Mouse (Mus musculus) kidney, adult 9 months (tissue): Measurements from ENCODE around the gene Phka2.
A peak's percentile ranks its signal among the peaks of the same experiment; 100 is the strongest.

Source experiments
- DNase-seq: peaks from one replicate; pipeline ENCODE4 v3.0.0; 2022

Gene Phka2

DNA sequence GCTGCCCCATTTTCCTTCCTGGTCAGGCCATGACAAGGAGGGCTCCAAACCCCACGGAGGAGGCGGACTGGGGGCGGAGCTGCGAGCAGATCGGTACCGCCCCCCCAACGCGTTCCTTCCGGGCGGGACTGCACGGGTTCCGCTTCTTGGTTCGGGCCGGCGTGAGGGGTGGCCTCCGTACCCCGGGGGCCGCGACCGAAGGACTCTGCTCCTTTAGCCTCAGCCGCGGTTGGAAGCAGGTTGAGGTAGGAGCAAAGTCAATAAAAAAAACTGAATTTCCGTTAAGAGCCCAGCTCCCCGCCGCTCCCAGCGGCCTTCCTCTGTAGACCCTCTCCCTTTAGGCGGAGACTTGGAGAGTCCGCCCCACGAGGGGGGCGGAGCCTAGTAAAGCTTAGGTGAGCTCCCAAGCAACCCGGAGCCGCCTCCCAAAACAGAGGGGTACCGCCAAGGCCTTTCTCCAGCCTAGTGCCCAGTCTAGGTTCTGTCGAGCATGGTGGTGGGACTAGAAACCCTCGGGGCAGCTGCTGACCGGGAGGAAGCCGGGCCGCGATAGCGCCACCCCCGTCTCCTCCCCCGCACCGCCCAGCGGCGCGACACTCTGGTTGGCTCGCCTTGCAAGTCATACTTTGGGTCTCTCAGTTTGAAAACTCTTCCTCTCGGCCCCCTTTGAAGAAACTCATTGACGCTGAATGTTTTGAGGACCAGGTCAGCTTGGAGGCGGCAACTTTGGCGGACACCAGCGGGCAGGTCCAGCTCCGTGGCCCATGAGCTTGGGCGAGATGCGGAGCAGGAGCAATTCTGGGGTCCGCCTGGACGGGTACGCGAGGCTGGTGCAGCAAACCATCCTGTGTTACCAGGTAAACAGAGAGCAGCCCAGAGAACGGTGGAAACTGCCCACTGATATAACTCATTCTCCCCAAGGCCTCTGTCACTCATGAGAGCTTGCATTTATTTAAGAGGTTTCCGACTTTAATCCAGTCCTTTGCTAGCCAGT lies at the start of gene Phka2:
Gene Phka2, plus strand, starts transcription at position 119 of the 994 bp plus-strand sequence.
- peak; percentile 87 for DNase-seq

DNA sequence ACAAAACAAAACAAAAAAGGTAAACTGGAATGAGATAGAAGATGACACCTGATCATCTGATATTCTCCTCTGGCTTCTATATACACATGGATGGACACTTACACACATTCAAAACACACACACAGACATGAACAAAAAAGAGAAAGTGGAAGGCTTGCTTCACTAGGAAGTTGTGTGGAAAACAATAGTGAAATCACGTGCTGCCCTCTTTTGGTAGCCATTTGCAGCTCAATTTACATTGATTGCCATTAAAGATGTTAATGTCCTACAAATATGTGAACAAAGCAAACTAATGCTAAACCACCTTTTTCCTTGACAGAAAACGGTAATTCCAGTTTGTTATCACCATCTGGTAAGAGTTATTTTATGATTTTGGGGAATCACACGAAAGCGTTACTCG lies 46.3 kb upstream of the Phka2 start:
- DNase-seq = peak; percentile 13

DNA sequence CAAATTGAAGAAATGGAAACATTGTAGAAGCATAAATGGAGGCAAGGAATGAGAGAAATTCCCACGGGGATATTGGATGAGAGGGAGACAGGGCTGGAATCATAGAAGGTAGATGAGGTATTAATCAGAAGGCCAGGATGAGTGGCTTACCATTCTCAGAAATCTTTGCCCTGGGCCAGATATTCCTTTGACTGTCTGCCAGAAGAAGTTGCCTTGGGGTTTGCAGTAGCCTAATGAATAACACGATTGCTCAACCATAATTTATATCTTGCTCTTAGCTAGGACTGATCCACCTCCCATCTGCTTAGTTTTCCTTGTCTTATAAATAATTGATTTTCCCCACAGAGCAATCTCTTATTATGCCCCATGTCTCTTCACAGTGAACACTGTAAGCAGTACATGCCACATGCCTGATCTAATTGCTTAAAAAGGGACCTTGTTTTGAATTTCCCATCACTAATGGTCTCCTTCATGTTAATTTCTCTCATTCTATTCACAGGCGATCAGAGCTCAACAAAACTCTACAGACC lies 30.6 kb upstream of the Phka2 start:
- DNase-seq = peak; percentile 21

DNA sequence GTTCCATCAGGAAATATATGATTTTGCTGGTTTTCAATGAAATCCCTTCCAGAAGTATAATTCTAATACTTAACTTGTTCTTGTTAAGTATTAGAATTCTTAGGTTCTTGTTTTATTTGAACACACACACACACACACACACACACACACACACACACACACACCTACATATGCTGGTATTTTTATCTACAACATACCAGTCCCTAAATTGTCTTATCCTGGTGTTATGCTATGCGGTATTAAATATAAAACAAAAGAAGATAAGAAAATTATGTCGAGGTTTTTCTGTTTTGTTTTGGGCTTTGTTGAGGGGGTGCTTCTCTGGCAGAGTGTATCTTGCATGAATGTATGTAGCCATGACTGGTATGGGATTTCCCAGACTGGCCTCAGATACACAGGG lies 12.2 kb upstream of the Phka2 start:
- no peak for DNase-seq

DNA sequence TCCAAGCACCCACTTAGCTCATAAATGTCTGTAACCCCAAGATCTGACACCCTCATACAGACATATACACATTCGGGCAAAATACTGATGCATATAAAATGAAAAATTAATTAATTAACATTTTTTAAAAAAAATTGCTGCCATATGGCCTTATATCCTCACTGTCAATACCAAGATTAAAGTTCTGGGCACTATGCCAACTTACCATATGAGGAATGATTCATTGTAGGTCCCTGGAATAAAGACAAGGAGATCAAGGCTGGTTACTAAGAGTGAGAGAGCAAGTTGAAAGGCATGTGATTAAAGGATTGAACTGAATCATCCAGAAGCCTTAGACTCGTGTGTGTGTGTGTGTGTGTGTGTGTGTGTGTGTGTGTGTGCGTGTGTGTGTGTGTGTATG lies 7.6 kb upstream of the Phka2 start:
- no peak for DNase-seq

DNA sequence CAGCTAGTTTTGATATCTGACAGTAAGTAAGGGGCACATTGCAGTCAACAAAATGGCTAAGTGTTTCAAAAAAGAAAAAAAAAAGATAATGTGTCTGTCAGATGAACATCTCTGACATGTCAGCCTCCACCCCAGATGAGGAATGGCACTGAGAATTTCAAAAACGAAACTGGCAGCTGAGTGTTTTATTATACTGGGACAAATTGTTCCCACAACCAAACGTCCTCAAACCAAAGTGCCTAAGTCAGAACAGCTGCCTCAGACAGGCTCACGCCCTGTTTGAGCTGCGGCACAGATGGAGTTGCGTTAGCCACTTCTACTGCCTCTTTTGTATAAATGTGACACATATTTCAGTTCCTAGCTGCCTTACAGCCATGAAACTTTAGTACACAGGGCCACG lies 7.0 kb upstream of the Phka2 start:
- no peak for DNase-seq

DNA sequence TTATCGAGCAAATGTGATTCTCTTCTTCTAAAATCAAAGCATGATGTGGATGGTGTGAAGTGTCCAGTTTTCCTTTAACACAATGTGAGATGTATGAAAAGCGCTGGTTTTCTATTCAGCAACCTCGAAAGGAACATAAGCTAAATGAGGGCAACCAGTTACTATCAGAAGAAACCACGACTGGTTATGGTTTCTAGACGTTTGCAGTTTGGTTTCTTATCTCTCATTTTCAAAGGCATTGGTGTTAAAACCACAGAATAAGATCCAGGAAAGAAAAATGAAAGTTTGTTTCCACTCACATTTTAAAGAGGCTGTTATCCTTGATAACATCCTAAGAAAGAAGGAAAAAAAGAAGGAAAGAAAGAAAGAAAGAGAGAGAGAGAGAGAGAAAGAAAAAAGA lies 5.5 kb upstream of the Phka2 start:
- DNase-seq = no peak

DNA sequence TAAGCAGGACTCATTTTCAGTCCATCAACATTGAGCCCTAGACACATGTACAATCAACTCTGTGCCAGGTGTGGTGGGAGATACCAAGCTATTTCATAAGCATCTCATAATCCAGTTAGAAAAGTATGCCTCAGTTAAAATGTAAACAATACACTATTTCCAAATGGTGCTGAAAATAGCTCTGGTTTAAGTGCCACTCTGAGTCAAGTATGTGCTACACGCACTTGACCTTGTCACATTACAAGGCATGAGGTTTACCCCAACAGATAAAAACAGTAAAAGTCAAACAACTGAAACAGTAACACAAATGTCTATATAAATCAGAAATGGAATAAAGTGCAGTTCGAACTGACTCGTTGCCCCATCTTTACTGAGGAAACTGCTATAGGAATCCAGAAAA lies 871 bp upstream of the Phka2 start:
- DNase-seq = no peak

DNA sequence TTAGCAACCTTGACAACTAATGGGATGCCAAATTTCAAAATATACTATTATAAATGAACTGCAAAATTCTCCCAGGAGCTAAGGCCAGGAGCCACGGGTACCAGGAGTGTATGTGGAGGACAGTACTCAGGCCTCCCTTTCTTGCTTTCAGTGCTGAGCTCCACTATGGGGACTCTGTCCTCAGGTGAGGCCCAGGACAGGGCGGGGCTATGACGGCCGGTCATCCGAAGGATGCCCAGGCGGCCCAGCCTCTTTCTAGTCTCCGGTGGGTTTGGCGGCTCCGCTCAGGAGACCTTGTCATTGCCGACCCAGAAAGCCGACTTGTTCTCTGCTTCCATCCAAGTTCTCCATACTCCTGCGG lies 299 bp upstream of the Phka2 start:
- DNase-seq = no peak

DNA sequence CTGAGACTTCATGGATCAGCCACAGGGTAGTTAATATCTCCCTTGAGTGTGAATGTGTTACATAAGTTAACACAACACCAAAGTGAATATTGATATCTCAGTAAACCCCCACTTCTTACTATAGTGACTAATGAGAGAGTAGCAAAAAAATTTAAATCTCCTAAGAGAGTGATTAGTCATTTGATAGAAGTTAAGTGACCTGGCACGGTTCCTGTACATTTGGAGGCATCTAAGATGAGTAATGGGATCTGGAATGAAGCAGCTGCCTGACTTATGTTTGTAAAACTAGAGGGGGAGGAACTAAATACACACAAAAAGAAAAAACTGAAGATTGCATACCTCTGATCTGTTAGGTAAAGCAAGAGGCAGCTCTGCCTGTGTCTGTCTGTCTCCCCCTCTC lies 7.1 kb downstream of the Phka2 start:
- no peak for DNase-seq

DNA sequence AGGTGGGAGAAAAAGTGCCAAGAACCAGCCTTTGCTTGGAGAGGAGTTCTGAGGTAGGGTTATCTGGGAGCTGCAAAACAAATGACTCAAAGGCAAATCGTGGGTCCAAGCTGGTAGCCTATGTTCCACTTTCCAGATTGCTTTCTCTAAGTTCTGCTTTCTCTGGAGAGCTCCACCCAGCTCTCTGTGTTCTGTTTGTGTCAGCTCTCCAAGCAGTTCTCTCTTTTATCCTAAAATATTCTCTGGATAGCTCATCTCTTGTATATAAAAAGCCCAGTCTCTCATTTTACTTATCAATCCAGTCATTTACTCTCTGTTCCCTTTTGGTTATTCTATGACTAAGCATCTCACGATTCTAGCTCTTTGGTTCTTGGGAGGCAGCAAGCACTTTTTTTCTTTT lies 8.2 kb downstream of the Phka2 start:
- DNase-seq = no peak

DNA sequence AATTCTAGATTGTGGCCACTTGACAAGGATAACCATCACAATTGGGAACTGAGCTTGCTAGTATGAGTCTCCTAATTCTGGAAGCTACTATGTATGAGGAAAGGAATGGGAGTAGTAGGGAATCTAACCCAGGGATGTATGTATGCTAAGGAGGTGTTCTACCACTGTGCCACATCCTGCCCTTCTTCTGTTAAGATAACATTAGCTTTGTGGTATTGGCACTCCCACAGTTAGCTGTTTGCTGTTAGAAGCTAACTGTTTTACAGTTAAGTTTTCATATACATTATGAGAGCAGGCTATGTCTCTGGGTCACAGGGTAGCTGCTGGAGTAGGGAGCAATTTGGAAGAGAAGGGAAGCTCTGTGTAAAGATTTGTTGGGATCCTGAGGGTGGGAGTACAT lies 14.1 kb downstream of the Phka2 start:
- DNase-seq = no peak

DNA sequence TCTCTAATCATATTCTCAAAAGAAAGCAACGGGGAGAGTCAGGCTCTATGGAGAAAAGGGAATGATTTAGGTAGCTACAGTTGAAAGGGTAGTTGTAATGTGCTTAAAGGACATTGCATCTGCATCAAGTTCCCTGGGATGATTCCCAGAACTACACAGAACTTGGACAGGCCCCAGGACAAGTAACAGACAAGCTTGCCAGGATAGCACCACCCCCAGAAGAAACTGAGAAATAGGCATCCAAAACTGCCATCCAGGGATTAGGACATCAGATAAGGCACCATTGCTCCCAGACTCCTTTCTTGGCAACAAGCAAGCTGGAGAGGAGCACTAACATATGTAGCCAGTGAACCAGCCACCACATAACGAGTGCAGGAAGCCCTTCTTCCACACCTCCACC lies 40.8 kb downstream of the Phka2 start:
- no peak for DNase-seq

DNA sequence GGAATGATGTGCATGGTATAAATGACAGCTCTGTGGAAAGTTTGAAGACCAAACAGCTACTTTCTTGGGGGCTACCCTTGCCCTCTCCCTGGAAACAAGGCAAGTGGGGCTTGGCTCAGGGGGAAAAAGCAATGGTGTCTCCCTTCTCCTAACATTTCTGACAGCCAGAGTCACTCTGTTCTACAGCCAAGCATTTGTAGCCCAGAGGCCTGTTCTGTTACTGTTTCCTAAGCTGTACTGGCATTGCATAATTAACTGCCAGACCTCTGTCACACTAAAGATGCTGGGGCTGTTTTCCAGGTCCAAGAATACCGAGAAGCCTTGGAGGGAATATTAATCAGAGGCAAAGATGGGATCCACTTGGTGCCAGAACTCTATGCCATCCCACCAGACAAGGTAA lies 46.9 kb downstream of the Phka2 start:
- peak; percentile 11 for DNase-seq

DNA sequence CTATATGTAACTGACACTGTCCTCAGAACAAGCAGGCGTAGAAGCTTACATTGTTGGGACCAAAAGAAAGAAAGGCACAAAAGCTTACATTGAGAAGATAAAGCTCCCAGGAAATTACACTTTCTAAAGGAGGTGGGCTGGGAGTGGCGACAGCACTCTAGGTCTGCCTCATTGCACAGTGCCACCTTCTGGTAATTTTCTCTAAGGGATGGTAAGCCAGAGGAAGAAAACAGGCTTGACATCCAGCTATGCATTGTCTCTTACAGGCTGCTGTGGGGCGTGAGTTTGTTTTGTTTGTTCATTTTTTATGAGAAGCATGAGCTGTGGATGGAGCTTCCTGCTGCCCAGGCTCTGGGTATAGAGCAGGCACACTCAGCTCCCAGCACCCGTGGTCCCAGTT lies 50.1 kb downstream of the Phka2 start:
- peak; percentile 3 for DNase-seq

DNA sequence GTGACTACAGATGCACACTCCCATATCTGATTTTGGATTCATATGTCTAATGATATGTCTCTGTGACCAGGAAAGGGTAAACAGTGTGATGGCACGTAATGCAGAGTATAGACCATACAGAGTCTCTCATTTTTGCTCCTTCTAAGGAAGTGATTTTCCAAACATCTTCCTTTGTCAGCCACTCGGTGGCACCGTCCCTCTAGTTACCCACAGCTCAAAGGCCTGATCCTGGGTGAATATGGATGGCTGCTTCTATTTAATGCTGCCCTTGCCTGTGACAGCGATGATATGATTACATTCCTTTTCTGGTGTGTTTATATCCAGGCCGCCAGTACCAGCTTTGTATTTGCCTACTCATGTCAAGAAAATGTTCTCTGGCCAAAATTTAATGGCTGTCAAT lies 81.6 kb downstream of the Phka2 start:
- no peak for DNase-seq

DNA sequence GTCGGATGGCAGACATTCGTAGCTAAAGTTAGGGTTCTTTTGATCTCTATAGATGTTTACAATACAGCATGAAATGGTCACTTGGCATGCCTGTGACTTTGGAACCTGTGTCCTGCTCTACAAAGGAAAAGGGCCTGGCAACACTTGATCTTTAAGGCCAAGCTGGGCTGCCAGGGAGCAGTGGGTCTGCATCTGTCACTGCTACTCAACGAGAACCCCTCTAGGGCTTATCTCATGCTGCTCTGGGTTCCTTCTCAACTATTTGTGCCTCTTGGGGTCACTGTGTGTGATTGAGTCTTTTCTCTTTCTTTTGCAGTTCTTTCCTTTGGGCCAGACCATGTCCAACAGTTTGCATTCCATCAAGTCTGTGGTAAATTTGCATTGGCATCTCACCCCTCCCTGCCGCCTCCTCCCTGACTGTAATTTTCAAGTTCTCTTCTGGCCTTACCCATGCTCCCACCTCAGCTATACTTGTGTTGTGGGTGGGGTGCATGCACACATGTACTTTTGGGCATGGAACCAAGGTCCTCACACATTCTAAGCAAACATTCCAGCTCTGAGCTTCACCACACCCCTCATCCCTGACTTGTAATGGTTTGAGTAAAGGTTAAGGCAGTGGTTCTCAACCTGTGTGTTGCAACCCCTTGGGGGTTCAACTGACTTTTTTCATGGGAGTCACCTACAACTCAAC lies 82.3 kb downstream of the Phka2 start:
- DNase-seq = no peak

DNA sequence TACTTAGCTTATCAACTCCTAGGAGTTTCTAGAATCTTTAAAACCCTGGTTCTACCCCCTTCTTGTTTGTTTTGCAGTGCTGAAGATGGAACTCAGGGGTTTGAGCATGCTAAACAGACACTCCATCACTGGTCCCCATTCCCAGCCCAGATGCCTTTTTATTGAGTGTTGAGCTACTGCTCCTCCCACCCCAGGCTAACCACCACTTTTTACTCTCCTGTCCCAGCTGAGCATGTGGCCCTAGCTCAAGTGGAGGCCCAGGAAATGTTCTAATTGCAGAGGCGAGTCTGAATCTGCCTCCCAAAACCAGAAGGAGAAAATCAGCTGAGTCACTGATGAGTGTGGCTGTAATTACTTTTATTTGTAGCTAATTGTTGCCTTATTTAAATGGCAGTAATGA lies 83.1 kb downstream of the Phka2 start:
- no peak for DNase-seq

DNA sequence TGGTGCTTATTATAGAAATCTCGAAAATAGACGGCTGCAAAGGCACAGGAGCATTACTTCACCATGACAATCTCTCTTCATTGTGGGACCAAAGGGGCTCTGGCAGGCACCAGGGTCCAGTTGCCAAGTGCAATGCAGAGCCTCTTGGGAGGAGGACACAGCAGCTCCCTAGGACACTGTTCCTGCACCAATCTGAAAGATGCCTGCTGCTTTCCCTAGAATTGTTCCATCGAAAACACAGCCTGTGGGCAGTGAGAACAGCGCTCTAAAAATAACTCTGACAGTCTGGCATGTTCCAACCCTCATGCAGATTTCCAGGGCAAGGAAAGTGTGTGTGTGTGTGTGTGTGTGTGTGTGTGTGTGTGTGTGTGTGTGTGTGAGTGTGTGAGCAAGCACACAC lies 86.6 kb downstream of the Phka2 start:
- DNase-seq = no peak

DNA sequence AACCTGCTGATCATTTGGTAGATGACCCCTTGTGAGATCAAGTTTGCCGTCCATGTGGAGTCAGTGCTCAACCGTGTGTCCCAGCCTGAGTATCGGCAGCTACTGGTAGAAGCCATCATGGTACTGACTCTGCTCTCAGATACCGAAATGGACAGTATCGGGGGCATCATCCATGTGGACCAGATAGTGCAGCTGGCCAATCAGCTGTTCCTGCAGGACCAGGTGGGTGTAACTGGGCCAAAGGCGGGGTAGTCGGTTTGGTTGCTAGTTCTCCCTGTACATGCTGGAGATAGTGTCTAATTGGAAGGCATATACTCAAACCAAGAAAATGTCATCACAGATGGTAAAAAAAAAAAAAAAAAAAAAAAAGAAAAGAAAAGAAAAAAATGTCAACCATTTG lies 88.2 kb downstream of the Phka2 start:
- no peak for DNase-seq

DNA sequence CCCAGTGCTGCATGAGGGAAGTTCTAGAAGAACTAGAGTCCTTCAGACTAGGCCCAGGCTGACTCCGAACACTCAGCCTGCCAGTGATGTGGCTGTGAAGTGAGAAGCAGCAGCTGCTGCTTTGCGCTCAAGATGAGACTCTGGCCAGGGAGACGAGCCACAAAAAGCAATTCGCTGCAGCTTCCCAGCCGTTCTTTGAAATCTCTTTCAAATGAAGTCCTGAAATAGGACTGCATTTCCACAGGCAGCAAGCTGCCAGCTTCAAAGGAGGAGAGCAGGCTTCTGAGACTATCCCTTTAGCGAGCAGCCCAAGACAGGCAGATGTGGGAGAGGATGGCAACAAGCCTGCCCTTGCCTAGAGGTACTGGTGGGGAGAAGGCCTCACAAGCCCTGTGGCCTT lies 91.0 kb downstream of the Phka2 start:
- DNase-seq = no peak

DNA sequence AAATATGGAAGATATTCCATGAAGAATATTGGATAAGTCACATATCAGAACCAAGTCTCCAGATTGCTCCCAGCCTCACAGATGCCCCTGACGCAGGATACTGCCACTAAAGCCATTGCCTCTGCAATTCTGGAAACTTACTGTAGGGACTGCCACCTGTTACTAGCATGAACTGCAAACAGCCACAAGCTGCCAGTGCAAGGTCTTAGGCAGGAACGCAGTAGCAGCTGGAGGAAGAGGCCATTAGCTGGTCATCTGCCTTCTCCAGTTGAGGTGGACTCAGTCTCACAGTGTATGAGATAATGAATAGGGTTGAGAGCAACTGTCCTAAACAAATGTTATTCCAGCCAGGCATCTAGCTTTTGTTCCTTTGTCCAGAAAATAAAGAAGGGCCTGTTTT lies 96.1 kb downstream of the Phka2 start:
- no peak for DNase-seq

DNA sequence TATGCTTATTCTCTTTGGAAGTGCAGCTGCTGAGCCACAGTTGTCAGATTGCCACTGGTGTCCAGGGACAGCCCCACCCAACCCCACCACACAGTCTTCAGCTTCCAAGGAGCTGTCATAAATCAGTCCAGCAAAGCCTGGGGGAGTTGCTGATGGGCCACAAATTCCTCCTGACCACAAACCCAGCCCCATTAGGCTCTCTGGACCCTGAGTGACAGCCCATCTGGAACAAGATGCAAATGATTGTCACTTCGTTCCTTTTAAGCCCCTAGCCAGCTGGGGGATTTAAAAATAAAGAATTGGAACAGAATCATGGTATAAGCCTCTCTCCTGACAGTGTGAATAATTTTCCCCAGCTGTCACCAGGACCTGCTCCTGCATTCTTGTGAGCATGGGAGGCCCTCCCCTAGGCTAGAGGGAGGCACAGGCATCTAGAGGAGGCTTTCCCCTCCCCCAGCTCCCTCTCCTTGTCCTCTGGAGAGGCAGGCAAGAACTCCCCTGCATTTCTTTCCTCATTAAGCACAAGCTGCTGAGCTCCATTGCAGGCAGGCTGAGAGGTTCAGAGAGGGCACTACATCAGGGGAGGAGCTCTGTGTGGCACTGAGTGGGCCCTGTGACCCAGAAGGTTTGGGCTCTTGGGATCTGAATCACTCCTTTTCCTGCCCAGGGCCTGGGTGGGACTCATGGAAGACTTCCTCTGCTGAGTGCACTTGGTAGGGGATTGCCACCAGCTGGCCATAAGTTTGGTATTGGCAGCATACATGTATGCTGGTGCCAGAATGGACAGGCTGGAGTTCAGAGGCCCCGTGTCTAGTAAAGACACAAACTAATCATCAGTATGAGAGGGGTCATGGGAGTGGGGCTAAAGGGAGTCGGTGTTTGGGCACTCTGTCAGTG lies 96.8 kb downstream of the Phka2 start:
- DNase-seq = peak; percentile 24
